Mouse (Mus musculus): ENCODE measurements around the gene Ddo. TPM values are rescaled to one million over a fixed set of nuclear protein-coding genes. Genes with fewer than 3 reads are reported as not detected.

Ddo gene
- polyA plus RNA-seq, 1 experiment from 2014 or later: 0.61 TPM

DNA sequence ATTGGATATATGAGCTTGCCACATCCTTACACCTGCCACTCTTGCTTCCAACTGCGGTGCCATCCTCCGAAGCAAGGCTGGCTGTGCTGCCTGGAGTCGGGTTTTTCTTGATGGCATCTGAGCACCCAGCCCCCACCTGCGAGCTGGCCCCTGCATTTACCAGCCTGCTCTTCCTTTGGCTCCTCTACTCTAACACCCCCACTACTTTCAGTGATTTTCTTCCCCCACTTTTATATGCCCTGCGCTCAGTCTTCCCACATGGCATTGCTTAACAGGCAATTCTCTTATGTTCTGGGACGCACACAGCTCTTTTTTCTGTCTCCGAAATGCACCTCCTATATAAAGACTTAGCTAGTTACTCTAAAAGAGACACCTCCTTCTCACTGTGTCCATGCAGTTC is 54.5 kb downstream of the Ddo start:
- Histone ChIP-seq H3K4me1 (replicated peaks; ENCODE audit: control insufficient read depth, insufficient read depth, low read length) (peaks cover 11% of the 10 kb centered on the region; the same call in 1 of the 2 replicates), H3K9me3 (ENCODE audit: control insufficient read depth, low read length) (no peaks in the 10 kb centered on the region), H3K4me3 (ENCODE audit: low read depth, low read length) (no peak overlapping the region), H3K36me3 (ENCODE audit: control insufficient read depth, insufficient read depth, low read length) (no peaks in the 10 kb centered on the region), H3K27me3 (replicated peaks; ENCODE audit: control insufficient read depth, insufficient read depth, low read length) (no peaks in the 10 kb centered on the region), H3K4me2 (ENCODE audit: low read length) (no peak overlapping the region; the same call in 1 of the 2 replicates), H3K9ac (ENCODE audit: low read length) (no peak overlapping the region), H3K27ac (ENCODE audit: low read depth) (no peak overlapping the region)
- DNase-seq (ENCODE audit: low spot score) (no peak), ATAC-seq (replicated peaks; ENCODE audit: low FRiP score, low TSS enrichment, low read depth) (no peak)
- WGBS: 94% methylated on average over 7 of the region's 7 CpGs

DNA sequence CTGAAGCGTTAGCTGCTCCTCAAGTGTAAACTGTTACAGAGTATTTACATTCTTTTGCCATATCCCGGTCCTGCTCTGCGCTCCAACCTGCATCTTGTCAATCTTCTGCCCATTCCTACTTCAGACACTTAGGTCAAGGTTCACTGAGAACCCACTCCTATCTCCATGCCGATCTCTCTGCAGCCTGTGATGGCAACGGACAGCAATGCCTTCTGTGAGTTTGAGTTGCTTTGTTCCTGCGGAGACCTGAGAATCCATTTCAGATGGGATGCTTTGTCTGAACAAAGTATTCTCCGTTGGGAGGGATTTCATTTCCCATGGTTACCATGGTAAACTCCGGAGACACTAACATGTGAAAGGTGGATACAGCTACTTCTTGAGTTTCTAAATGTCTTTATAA is 55.8 kb downstream of the Ddo start:
- no peaks in the 10 kb centered on the region for H3K9me3 ChIP-seq (ENCODE audit: control insufficient read depth, low read length)
- DNase-seq (ENCODE audit: low spot score): peak; percentile 50
- no peaks in the 10 kb centered on the region for H3K36me3 ChIP-seq (ENCODE audit: control insufficient read depth, insufficient read depth, low read length)
- no peak overlapping the region for H3K9ac ChIP-seq (ENCODE audit: low read length)
- H3K27ac ChIP-seq (ENCODE audit: low read depth): no peak overlapping the region
- ATAC-seq (replicated peaks; ENCODE audit: low FRiP score, low TSS enrichment, low read depth): no peak
- WGBS: 27% methylated on average over 8 of the region's 8 CpGs
- H3K27me3 ChIP-seq (replicated peaks; ENCODE audit: control insufficient read depth, insufficient read depth, low read length): no peaks in the 10 kb centered on the region
- H3K4me3 ChIP-seq (ENCODE audit: low read depth, low read length): no peak overlapping the region
- peak overlapping the region; percentile 22; the same call in 1 of the 2 replicates for H3K4me2 ChIP-seq (ENCODE audit: low read length)
- peaks cover 11% of the 10 kb centered on the region; the same call in 1 of the 2 replicates for H3K4me1 ChIP-seq (replicated peaks; ENCODE audit: control insufficient read depth, insufficient read depth, low read length)

DNA sequence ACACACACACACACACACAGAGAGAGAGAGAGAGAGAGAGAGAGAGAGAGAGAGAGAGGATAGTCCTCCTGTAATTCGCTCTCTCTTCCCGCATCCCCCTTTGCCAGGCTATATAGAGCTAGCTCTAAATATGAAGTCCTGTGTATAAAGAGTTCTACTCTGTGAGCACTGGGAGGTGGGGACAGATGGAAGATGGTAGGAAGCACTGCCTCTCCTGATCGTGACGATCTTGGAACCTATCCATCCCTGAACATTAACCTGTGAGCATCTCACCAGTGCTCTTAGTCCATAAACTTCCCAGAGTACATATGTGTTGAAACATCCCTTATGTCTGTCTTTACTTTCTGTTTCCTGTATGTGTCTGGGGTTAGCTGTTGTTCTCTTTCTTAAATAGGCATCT is 57.2 kb downstream of the Ddo start:
- Histone ChIP-seq H3K9ac (ENCODE audit: low read length) (no peak overlapping the region), H3K27ac (ENCODE audit: low read depth) (no peak overlapping the region), H3K27me3 (replicated peaks; ENCODE audit: control insufficient read depth, insufficient read depth, low read length) (no peaks in the 10 kb centered on the region), H3K9me3 (ENCODE audit: control insufficient read depth, low read length) (no peaks in the 10 kb centered on the region), H3K4me1 (replicated peaks; ENCODE audit: control insufficient read depth, insufficient read depth, low read length) (peaks cover 11% of the 10 kb centered on the region; the same call in 1 of the 2 replicates), H3K4me2 (ENCODE audit: low read length) (no peak overlapping the region), H3K4me3 (ENCODE audit: low read depth, low read length) (no peak overlapping the region), H3K36me3 (ENCODE audit: control insufficient read depth, insufficient read depth, low read length) (no peaks in the 10 kb centered on the region)
- DNase-seq (ENCODE audit: low spot score) (peak; percentile 6), ATAC-seq (replicated peaks; ENCODE audit: low FRiP score, low TSS enrichment, low read depth) (no peak)
- 69% methylated on average over 4 of the region's 4 CpGs for WGBS

DNA sequence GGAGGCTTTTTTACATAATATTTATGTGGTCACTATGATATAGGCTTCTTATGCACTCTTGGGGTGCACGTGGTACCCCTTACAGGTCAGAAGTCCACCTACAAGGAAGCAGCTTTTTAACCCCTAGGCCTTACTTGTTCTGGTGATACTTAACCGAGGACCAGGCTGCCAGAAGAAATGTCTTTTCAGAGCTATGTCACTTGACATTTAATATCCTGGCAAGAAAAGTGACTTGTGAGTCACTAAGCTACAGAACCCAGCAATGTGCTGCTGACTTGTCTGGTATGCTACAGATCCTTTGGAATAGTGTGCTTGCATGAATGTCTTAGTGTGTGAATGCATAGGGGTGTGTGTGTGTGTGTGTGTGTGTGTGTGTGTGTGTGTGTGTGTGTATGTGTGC is 57.6 kb downstream of the Ddo start:
- 70% methylated on average over 2 of the region's 2 CpGs for WGBS
- ATAC-seq (replicated peaks; ENCODE audit: low FRiP score, low TSS enrichment, low read depth) (no peak), DNase-seq (ENCODE audit: low spot score) (peak; percentile 12)
- Histone ChIP-seq H3K4me3 (ENCODE audit: low read depth, low read length) (no peak overlapping the region), H3K9ac (ENCODE audit: low read length) (no peak overlapping the region), H3K27me3 (replicated peaks; ENCODE audit: control insufficient read depth, insufficient read depth, low read length) (no peaks in the 10 kb centered on the region), H3K27ac (ENCODE audit: low read depth) (no peak overlapping the region), H3K4me2 (ENCODE audit: low read length) (no peak overlapping the region), H3K36me3 (ENCODE audit: control insufficient read depth, insufficient read depth, low read length) (no peaks in the 10 kb centered on the region), H3K4me1 (replicated peaks; ENCODE audit: control insufficient read depth, insufficient read depth, low read length) (peaks cover 10% of the 10 kb centered on the region; the same call in 1 of the 2 replicates), H3K9me3 (ENCODE audit: control insufficient read depth, low read length) (no peaks in the 10 kb centered on the region)

DNA sequence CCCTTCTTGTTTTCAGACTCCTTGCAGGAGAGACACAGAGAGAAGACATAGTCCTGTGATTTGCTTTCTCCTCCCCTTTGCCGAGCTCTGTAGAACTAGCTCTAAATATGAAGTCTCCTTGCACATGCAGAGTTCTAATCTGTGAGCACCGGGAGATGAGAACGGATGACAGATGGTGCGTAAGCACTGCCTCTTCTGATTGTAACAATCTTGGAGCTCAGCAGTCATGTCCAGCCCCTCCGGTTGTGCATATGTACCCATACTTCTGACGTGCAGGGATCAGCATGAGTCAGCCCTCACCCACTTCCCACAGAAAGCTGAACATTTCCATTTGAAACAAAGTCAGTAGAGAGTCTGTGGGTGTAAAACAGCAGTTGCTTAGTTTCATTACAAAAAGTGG is 58.5 kb downstream of the Ddo start:
- no peak overlapping the region for H3K27ac ChIP-seq (ENCODE audit: low read depth)
- no peaks in the 10 kb centered on the region for H3K9me3 ChIP-seq (ENCODE audit: control insufficient read depth, low read length)
- H3K4me1 ChIP-seq (replicated peaks; ENCODE audit: control insufficient read depth, insufficient read depth, low read length): peaks cover 4% of the 10 kb centered on the region; the same call in 1 of the 2 replicates
- H3K36me3 ChIP-seq (ENCODE audit: control insufficient read depth, insufficient read depth, low read length): no peaks in the 10 kb centered on the region
- no peak overlapping the region for H3K4me3 ChIP-seq (ENCODE audit: low read depth, low read length)
- WGBS: 78% methylated on average over 6 of the region's 6 CpGs
- no peak overlapping the region for H3K4me2 ChIP-seq (ENCODE audit: low read length)
- H3K27me3 ChIP-seq (replicated peaks; ENCODE audit: control insufficient read depth, insufficient read depth, low read length): no peaks in the 10 kb centered on the region
- no peak for ATAC-seq (replicated peaks; ENCODE audit: low FRiP score, low TSS enrichment, low read depth)
- peak; percentile 31 for DNase-seq (ENCODE audit: low spot score)
- no peak overlapping the region for H3K9ac ChIP-seq (ENCODE audit: low read length)

DNA sequence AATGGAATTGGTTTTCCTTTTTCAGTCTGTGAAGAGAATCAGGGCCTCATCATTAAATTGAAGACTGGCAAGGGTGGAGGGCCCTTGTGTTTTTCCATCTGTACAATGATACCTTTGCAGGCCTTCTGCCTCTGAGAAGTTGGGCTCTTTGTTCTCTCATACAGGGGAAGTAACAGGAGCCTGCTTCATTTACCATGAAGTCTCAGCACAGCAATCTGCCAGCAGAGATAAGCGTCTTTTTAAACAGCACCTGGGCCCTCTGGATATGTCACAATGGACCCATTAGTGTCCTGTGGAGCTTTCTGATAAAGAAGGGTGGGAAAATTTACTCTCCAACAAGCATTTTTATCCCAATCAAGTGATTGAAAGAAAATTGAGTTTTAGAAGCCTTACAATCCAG is 59.1 kb downstream of the Ddo start:
- no peak overlapping the region for H3K4me3 ChIP-seq (ENCODE audit: low read depth, low read length)
- no peak for DNase-seq (ENCODE audit: low spot score)
- H3K27ac ChIP-seq (ENCODE audit: low read depth): no peak overlapping the region
- no peak overlapping the region for H3K4me2 ChIP-seq (ENCODE audit: low read length)
- H3K9me3 ChIP-seq (ENCODE audit: control insufficient read depth, low read length): no peaks in the 10 kb centered on the region
- no peaks in the 10 kb centered on the region for H3K36me3 ChIP-seq (ENCODE audit: control insufficient read depth, insufficient read depth, low read length)
- 69% methylated on average over 1 of the region's 1 CpGs for WGBS
- H3K9ac ChIP-seq (ENCODE audit: low read length): no peak overlapping the region
- no peak for ATAC-seq (replicated peaks; ENCODE audit: low FRiP score, low TSS enrichment, low read depth)
- no peaks in the 10 kb centered on the region for H3K27me3 ChIP-seq (replicated peaks; ENCODE audit: control insufficient read depth, insufficient read depth, low read length)
- peaks cover under 1% of the 10 kb centered on the region; the same call in 1 of the 2 replicates for H3K4me1 ChIP-seq (replicated peaks; ENCODE audit: control insufficient read depth, insufficient read depth, low read length)

DNA sequence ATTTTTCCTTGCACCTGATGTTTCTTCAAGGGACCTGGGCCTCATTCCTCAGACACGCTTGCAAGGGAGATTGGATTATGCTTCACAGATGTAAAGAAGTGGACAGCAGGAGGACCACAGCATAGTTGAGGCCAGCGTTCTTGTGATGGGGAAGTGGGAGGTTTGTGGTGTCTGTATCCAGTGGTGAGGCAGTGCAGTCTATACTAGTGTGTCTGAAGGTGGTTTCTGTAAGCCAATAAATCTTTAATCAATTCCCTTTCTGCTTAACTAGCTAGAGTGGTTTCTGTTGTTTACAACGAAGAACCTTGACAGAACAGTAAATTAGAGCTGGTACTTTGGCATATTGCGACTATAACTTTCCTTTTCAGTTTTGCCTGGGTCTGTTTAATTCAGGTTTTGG is 68.8 kb downstream of the Ddo start:
- H3K9ac ChIP-seq (ENCODE audit: low read length): no peak overlapping the region
- H3K4me2 ChIP-seq (ENCODE audit: low read length): no peak overlapping the region
- DNase-seq (ENCODE audit: low spot score) (no peak), ATAC-seq (replicated peaks; ENCODE audit: low FRiP score, low TSS enrichment, low read depth) (no peak)
- no peaks in the 10 kb centered on the region for H3K9me3 ChIP-seq (ENCODE audit: control insufficient read depth, low read length)
- no peaks in the 10 kb centered on the region for H3K36me3 ChIP-seq (ENCODE audit: control insufficient read depth, insufficient read depth, low read length)
- no peak overlapping the region for H3K4me3 ChIP-seq (ENCODE audit: low read depth, low read length)
- H3K27me3 ChIP-seq (replicated peaks; ENCODE audit: control insufficient read depth, insufficient read depth, low read length): no peaks in the 10 kb centered on the region
- H3K27ac ChIP-seq (ENCODE audit: low read depth): no peak overlapping the region
- 42% methylated on average over 4 of the region's 4 CpGs for WGBS
- H3K4me1 ChIP-seq (replicated peaks; ENCODE audit: control insufficient read depth, insufficient read depth, low read length): peaks cover 8% of the 10 kb centered on the region; the same call in 1 of the 2 replicates

DNA sequence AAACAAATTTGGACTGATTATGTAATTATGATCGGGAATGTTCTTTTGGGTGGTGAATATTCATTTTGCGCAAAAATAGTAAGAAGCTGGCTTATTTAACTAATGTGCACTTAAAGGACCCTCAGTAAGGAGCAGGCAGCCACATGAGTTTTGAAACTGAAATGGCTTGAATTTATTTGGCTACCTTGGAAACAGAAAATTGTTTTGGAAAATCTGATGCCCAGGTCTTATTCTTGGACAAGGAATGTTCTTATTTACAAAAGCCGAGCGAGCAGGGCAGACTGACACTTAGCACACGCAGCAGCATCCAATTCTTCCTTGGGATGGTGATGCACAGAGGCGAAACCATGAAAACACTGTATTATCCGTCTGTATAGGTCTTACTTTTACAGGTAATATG is 81.3 kb downstream of the Ddo start:
- WGBS: 58% methylated on average over 7 of the region's 7 CpGs
- Histone ChIP-seq H3K27me3 (replicated peaks; ENCODE audit: control insufficient read depth, insufficient read depth, low read length) (no peaks in the 10 kb centered on the region), H3K9me3 (ENCODE audit: control insufficient read depth, low read length) (no peaks in the 10 kb centered on the region), H3K36me3 (ENCODE audit: control insufficient read depth, insufficient read depth, low read length) (no peaks in the 10 kb centered on the region), H3K4me3 (ENCODE audit: low read depth, low read length) (no peak overlapping the region), H3K27ac (ENCODE audit: low read depth) (no peak overlapping the region), H3K9ac (ENCODE audit: low read length) (no peak overlapping the region), H3K4me1 (replicated peaks; ENCODE audit: control insufficient read depth, insufficient read depth, low read length) (peaks cover 7% of the 10 kb centered on the region), H3K4me2 (ENCODE audit: low read length) (no peak overlapping the region)
- DNase-seq (ENCODE audit: low spot score) (no peak), ATAC-seq (replicated peaks; ENCODE audit: low FRiP score, low TSS enrichment, low read depth) (no peak)

DNA sequence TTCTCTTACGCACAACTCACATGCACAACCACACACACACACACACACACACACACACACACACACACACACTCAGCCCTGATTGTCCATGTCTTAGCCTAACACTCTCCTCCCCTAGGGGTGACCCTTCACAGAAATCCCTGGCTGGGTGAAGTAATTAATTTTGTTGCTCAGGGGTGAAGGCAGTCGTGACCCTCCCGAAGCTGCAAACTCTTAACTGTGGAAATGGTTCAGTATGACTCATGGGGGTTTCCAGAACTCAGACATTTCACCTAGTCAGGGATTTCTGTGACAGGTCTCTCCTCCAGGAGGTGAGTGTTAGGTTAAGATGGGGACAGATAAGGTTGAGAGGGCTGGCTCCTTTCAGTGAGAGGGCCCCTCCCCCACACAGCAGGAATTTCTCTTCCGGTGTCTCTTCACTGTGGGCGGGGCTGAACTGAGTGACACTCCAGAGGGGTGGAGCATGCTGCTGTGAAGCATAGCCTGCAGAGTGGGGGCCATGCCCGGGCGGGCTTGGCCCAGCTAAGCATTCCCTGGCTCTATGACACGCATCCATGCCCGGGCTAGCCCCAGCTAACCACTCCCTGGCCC is 83.3 kb downstream of the Ddo start:
- no peaks in the 10 kb centered on the region for H3K9me3 ChIP-seq (ENCODE audit: control insufficient read depth, low read length)
- peaks cover 17% of the 10 kb centered on the region for H3K4me1 ChIP-seq (replicated peaks; ENCODE audit: control insufficient read depth, insufficient read depth, low read length)
- H3K4me2 ChIP-seq (ENCODE audit: low read length): 0 out of 2 replicates have a peak overlapping the region, but pooled peaks have one; percentile 11
- no peak overlapping the region for H3K4me3 ChIP-seq (ENCODE audit: low read depth, low read length)
- WGBS: 28% methylated on average over 9 of the region's 9 CpGs
- H3K27ac ChIP-seq (ENCODE audit: low read depth): no peak overlapping the region
- H3K27me3 ChIP-seq (replicated peaks; ENCODE audit: control insufficient read depth, insufficient read depth, low read length): no peaks in the 10 kb centered on the region
- no peaks in the 10 kb centered on the region for H3K36me3 ChIP-seq (ENCODE audit: control insufficient read depth, insufficient read depth, low read length)
- DNase-seq (ENCODE audit: low spot score) (no peak), ATAC-seq (replicated peaks; ENCODE audit: low FRiP score, low TSS enrichment, low read depth) (peak; percentile 75)
- H3K9ac ChIP-seq (ENCODE audit: low read length): no peak overlapping the region
